Mouse (Mus musculus) kidney, postnatal 36 days (tissue): ENCODE measurements at regions not wholly inside any gene's neighbourhood (a gene's known extent, or its start where the extent isn't known, plus 50 kb on each side); places are given as distances from the start of the nearest gene placed in this dataset.

ENCODE experiments used
- DNase-seq, 2 experiments: peaks; one replicate each; pipeline ENCODE4 v3.0.0; 2021 to 2022; ENCODE audit warnings: mixed read lengths in 2 of 2

- no peak for DNase-seq
Measured at GRCm38 (mm10) chr8:57200280-57200679, 120.5 kb upstream of the Hand2 start.

- no peak for DNase-seq
Measured at GRCm38 (mm10) chr8:57209584-57209983, 111.2 kb upstream of the Hand2 start.

- DNase-seq = no peak
Measured at GRCm38 (mm10) chr8:57213066-57213465, 107.7 kb upstream of the Hand2 start.

- no peak for DNase-seq
Measured at GRCm38 (mm10) chr8:57213982-57214930, 106.5 kb upstream of the Hand2 start.

GRCm38 (mm10) chr8:57230594-57230993, 90.2 kb upstream of the Hand2 start:
- no peak for DNase-seq

GRCm38 (mm10) chr8:57242301-57242700, 78.5 kb upstream of the Hand2 start:
- DNase-seq = no peak

GRCm38 (mm10) chr8:57249061-57249460, 71.7 kb upstream of the Hand2 start:
- no peak for DNase-seq
